Mouse (Mus musculus): Measurements from ENCODE around the gene Nfkbiz. TPM values are rescaled to one million over a fixed set of nuclear protein-coding genes. Genes with fewer than 3 reads are reported as not detected.
A peak's percentile ranks its signal among the peaks of the same experiment; 100 is the strongest.
"Not testable (repeated sequence)": the region's sequence is repeated elsewhere in the genome, so short reads cannot be mapped to it uniquely, and the experiment has no call there.

The Nfkbiz gene
- total RNA-seq (2021): 1 to 10 TPM; 2.6 to 2.8 TPM

- intact Hi-C loops (cut with DNase I): no loop called here
- DNase-seq (ENCODE audit: extremely low spot score in 1 of 2, low spot score in 2 of 2): peak; percentile 61 to 88
These were observed at the start of gene Nfkbiz for GRCm38 (mm10) chr16:55838510-55839474. Gene Nfkbiz (minus strand): TSS chr16:55838899.

GRCm38 (mm10) chr16:55887814-55888583 is 49.3 kb upstream of the Nfkbiz start:
- intact Hi-C loops (cut with DNase I): no loop called here
- no peak for DNase-seq (ENCODE audit: extremely low spot score in 1 of 2, low spot score in 2 of 2)

- no peak for DNase-seq (ENCODE audit: extremely low spot score in 1 of 2, low spot score in 2 of 2)
These were observed 45.5 kb upstream of the Nfkbiz start for GRCm38 (mm10) chr16:55884246-55884645.

GRCm38 (mm10) chr16:55876025-55876424 is 37.3 kb upstream of the Nfkbiz start:
- intact Hi-C loops (cut with DNase I): no loop called here
- DNase-seq (ENCODE audit: extremely low spot score in 1 of 2, low spot score in 2 of 2): no peak

More at GRCm38 (mm10) chr16:55884246-55884645, 45.5 kb upstream of the Nfkbiz start:
- intact Hi-C loops (cut with DNase I): no loop called here

- intact Hi-C loops (cut with DNase I): no loop called here
- no peak for DNase-seq (ENCODE audit: extremely low spot score in 1 of 2, low spot score in 2 of 2)
These were observed 25.1 kb upstream of the Nfkbiz start for GRCm38 (mm10) chr16:55863832-55864231.

GRCm38 (mm10) chr16:55863149-55863815 is 24.6 kb upstream of the Nfkbiz start:
- peak; percentile 59 to 70 for DNase-seq (ENCODE audit: extremely low spot score in 1 of 2, low spot score in 2 of 2)
- intact Hi-C loops (cut with DNase I): no loop called here

GRCm38 (mm10) chr16:55861104-55861503 is 22.4 kb upstream of the Nfkbiz start:
- intact Hi-C loops (cut with DNase I): no loop called here
- DNase-seq (ENCODE audit: extremely low spot score in 1 of 2, low spot score in 2 of 2): no peak

GRCm38 (mm10) chr16:55859421-55859820 is 20.7 kb upstream of the Nfkbiz start:
- intact Hi-C loops (cut with DNase I): loop anchor here (10.0 kb wide), 1 partner anchor 335 kb away; no protein-coding TSS in a partner anchor
- DNase-seq (ENCODE audit: extremely low spot score in 1 of 2, low spot score in 2 of 2): not testable (repeated sequence)

- peak in 1 of 2 experiments; percentile 70 for DNase-seq (ENCODE audit: extremely low spot score in 1 of 2, low spot score in 2 of 2)
- intact Hi-C loops (cut with DNase I): loop anchor here (10.0 kb wide), 1 partner anchor 334 kb away; no protein-coding TSS in a partner anchor
These were observed 19.8 kb upstream of the Nfkbiz start for GRCm38 (mm10) chr16:55858465-55858864.

GRCm38 (mm10) chr16:55852943-55853727 is 14.4 kb upstream of the Nfkbiz start:
- intact Hi-C loops (cut with DNase I): loop anchor here (2.0 to 10.0 kb wide), 2 partner anchors 328 to 372 kb away; no protein-coding TSS in a partner anchor
- DNase-seq (ENCODE audit: extremely low spot score in 1 of 2, low spot score in 2 of 2): peak; percentile 60 to 77

GRCm38 (mm10) chr16:55852515-55852914 is 13.8 kb upstream of the Nfkbiz start:
- intact Hi-C loops (cut with DNase I): loop anchor here (2.0 to 10.0 kb wide), 2 partner anchors 328 to 372 kb away; no protein-coding TSS in a partner anchor

GRCm38 (mm10) chr16:55850485-55850884 is 11.8 kb upstream of the Nfkbiz start:
- intact Hi-C loops (cut with DNase I): loop anchor here (10.0 kb wide), 1 partner anchor 326 kb away; no protein-coding TSS in a partner anchor
- no peak for DNase-seq (ENCODE audit: extremely low spot score in 1 of 2, low spot score in 2 of 2)

More at GRCm38 (mm10) chr16:55852515-55852914, 13.8 kb upstream of the Nfkbiz start:
- DNase-seq (ENCODE audit: extremely low spot score in 1 of 2, low spot score in 2 of 2): no peak

- DNase-seq (ENCODE audit: extremely low spot score in 1 of 2, low spot score in 2 of 2): no peak
- intact Hi-C loops (cut with DNase I): no loop called here
These were observed 9.0 kb upstream of the Nfkbiz start for GRCm38 (mm10) chr16:55847679-55848078.

- intact Hi-C loops (cut with DNase I): no loop called here
- DNase-seq (ENCODE audit: extremely low spot score in 1 of 2, low spot score in 2 of 2): no peak
These were observed 6.1 kb upstream of the Nfkbiz start for GRCm38 (mm10) chr16:55844847-55845246.

GRCm38 (mm10) chr16:55843919-55844318 is 5.2 kb upstream of the Nfkbiz start:
- no peak for DNase-seq (ENCODE audit: extremely low spot score in 1 of 2, low spot score in 2 of 2)

GRCm38 (mm10) chr16:55843134-55843533 is 4.4 kb upstream of the Nfkbiz start:
- no peak for DNase-seq (ENCODE audit: extremely low spot score in 1 of 2, low spot score in 2 of 2)
- intact Hi-C loops (cut with DNase I): no loop called here

More at GRCm38 (mm10) chr16:55843919-55844318, 5.2 kb upstream of the Nfkbiz start:
- intact Hi-C loops (cut with DNase I): no loop called here

GRCm38 (mm10) chr16:55841506-55841905 is 2.8 kb upstream of the Nfkbiz start:
- intact Hi-C loops (cut with DNase I): no loop called here
- DNase-seq (ENCODE audit: extremely low spot score in 1 of 2, low spot score in 2 of 2): no peak

- intact Hi-C loops (cut with DNase I): no loop called here
- DNase-seq (ENCODE audit: extremely low spot score in 1 of 2, low spot score in 2 of 2): no peak
These were observed 580 bp downstream of the Nfkbiz start for GRCm38 (mm10) chr16:55838129-55838509.

Measured in left cerebral cortex, postnatal 10 days (tissue).